Mouse (Mus musculus) G1E (cell line): ENCODE measurements around the gene Adra2c. TPM values are rescaled to one million over a fixed set of nuclear protein-coding genes. Genes with fewer than 3 reads are reported as not detected.
A peak's percentile ranks its signal among the peaks of the same experiment; 100 is the strongest.

Experiments
- ATAC-seq: 2 replicates; pipeline ENCODE4 v1.8.0; 2016; ENCODE audit warnings: mild to moderate bottlenecking; ENCODE audit not compliant: insufficient number of reproducible peaks, poor library complexity, low FRiP score, severe bottlenecking; ENCODE audit errors: extremely low read depth
- DNase-seq: peaks from one replicate; pipeline ENCODE4 v3.0.0; 2012; ENCODE audit warnings: low spot score
- H3K27me3 ChIP-seq: 2 replicates; pipeline ENCODE4 v1.6.1; 2012; ENCODE audit warnings: mild to moderate bottlenecking, low read length, inconsistent platforms; ENCODE audit not compliant: insufficient read depth
- H3K36me3 ChIP-seq: replicated peaks from 2 replicates; pipeline ENCODE3; 2012; ENCODE audit warnings: mild to moderate bottlenecking, inconsistent platforms
- H3K4me1 ChIP-seq: 2 replicates; pipeline ENCODE4 v1.6.1; 2012; ENCODE audit warnings: low read depth, low read length, inconsistent platforms, mixed read lengths; ENCODE audit not compliant: insufficient read depth
- H3K4me3 ChIP-seq: 2 replicates; pipeline ENCODE4 v1.5.1; 2012; ENCODE audit warnings: low read depth, mild to moderate bottlenecking, inconsistent platforms, low read length, moderate library complexity, mixed read lengths
- H3K9me3 ChIP-seq: replicated peaks from 2 replicates; pipeline ENCODE4 v1.6.1; 2012; ENCODE audit warnings: inconsistent platforms
- CTCF ChIP-seq: IDR thresholded peaks from 2 replicates; pipeline ENCODE4 v1.5.1; 2012; ENCODE audit warnings: low read depth, low read length, inconsistent platforms, mixed read lengths
- GATA1 ChIP-seq: IDR thresholded peaks from 2 replicates; pipeline ENCODE4 v1.6.1; 2012; ENCODE audit warnings: borderline replicate concordance, low read length, inconsistent platforms, mixed read lengths
- GATA2 ChIP-seq: IDR thresholded peaks from 2 replicates; pipeline ENCODE4 v1.6.1; 2012; ENCODE audit warnings: low read depth, low read length, inconsistent platforms, borderline replicate concordance
- POLR2AphosphoS5 ChIP-seq: IDR thresholded peaks from 2 replicates; pipeline ENCODE4 v1.6.1; 2012; ENCODE audit warnings: low read depth, low read length, inconsistent platforms; ENCODE audit not compliant: insufficient replicate concordance
- TAL1 ChIP-seq: conservative IDR thresholded peaks from 2 replicates; pipeline ENCODE4 v1.6.1; 2012; ENCODE audit warnings: low read depth, low read length, inconsistent platforms, mixed read lengths
- polyA plus RNA-seq: library from polyadenylated mRNA; stranded (reverse); fragments of >175 nt; gene quantifications from 2 replicates; pipeline ENCODE4 v1.2.3, GENCODE M21; 2012
- total RNA-seq, 2 experiments: library from RNA; stranded (forward) in 1 of 2; stranded (reverse) in 1 of 2; fragments of 200-1000 nt in 1 of 2; fragments of >200 nt in 1 of 2; fragmentation: Nextera tagmentation in 1 of 2; gene quantifications; 2 replicates each; pipeline ENCODE4 v1.2.3; 2014 to 2017

The Adra2c gene
- total and polyA plus RNA-seq, 3 experiments: 0.05 TPM; not detected in 2

GRCm38 (mm10) chr5:35280002-35280782 is 2.1 kb downstream of the Adra2c start:
- DNase-seq (no peak), ATAC-seq (no peak)
- peaks cover 25% of the 10 kb centered on the region for H3K9me3 ChIP-seq
- no peak for TF ChIP-seq POLR2AphosphoS5
- no peak for TF ChIP-seq GATA2
- TF ChIP-seq CTCF: no peak
- no peak for TF ChIP-seq TAL1
- TF ChIP-seq GATA1: no peak
- H3K4me1 ChIP-seq: no peaks in the 10 kb centered on the region; the same call in 1 of the 2 replicates
- no peaks in the 10 kb centered on the region for H3K36me3 ChIP-seq
- peak overlapping the region; percentile 46 for H3K4me3 ChIP-seq
- peaks cover 3% of the 10 kb centered on the region; the same call in 1 of the 2 replicates for H3K27me3 ChIP-seq

- Histone ChIP-seq H3K4me3 (peak overlapping the region; percentile 46; the same call in 1 of the 2 replicates), H3K27me3 (peaks cover 3% of the 10 kb centered on the region; the same call in 1 of the 2 replicates), H3K9me3 (peaks cover 25% of the 10 kb centered on the region), H3K36me3 (no peaks in the 10 kb centered on the region), H3K4me1 (no peaks in the 10 kb centered on the region; the same call in 1 of the 2 replicates)
- TF ChIP-seq GATA2: no peak
- TF ChIP-seq GATA1: no peak
- TF ChIP-seq POLR2AphosphoS5: no peak
- no peak for TF ChIP-seq TAL1
- TF ChIP-seq CTCF: no peak
- no peak for ATAC-seq
- no peak for DNase-seq
These were observed 2.7 kb downstream of the Adra2c start for GRCm38 (mm10) chr5:35280783-35281165.

DNA sequence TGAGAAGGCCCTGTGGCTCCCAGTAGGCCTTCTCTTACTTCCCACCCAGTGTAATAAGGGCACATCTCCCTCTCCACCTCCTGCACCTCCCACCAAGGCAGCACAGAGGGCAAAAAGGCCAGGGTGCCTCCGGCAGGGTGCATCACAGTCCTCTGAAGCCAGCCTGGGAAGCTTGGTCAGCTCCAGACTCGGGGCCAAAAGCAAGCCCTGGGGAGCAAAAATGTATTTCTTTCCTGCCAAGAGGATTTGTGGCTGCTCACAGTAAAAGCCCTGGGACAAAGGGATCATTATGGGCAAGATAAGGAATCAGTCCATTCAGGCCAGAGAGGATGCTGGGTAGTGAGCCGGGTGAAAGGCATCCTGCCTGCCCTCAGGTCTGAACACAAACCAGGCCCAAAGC is 7.2 kb downstream of the Adra2c start:
- H3K4me1 ChIP-seq: no peaks in the 10 kb centered on the region; the same call in 1 of the 2 replicates
- DNase-seq (no peak), ATAC-seq (no peak)
- TF ChIP-seq TAL1 (no peak), GATA1 (no peak), POLR2AphosphoS5 (no peak), GATA2 (no peak), CTCF (no peak)
- H3K36me3 ChIP-seq: no peaks in the 10 kb centered on the region
- no peak overlapping the region for H3K4me3 ChIP-seq
- no peaks in the 10 kb centered on the region; the same call in 1 of the 2 replicates for H3K27me3 ChIP-seq
- H3K9me3 ChIP-seq: peaks cover 6% of the 10 kb centered on the region

DNA sequence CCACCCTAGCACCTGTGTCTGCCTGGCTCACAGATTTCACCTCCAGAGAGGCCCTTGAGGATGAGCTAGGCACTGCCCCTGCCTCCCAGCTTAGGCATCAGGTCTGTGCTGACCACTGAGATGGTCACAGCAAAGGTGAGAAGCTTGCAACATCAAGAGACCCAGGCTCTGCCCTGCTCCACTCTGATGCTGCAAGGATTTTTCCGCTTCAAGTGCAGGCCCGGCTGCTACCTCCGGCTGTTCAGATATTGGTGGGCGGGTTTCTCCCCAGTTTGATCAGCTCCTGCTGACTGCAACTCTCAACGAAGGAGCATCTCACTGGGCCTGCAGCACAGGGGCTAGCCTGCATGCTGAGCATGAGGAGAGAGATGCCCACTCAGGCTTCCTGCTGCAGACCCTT is 8.1 kb downstream of the Adra2c start:
- DNase-seq: no peak
- no peaks in the 10 kb centered on the region; the same call in 1 of the 2 replicates for H3K27me3 ChIP-seq
- H3K4me1 ChIP-seq: no peaks in the 10 kb centered on the region
- TF ChIP-seq POLR2AphosphoS5 (no peak), GATA1 (no peak), CTCF (no peak), GATA2 (no peak), TAL1 (no peak)
- H3K36me3 ChIP-seq: no peaks in the 10 kb centered on the region
- no peaks in the 10 kb centered on the region; the same call in 1 of the 2 replicates for H3K9me3 ChIP-seq
- H3K4me3 ChIP-seq: no peak overlapping the region
- no peak for ATAC-seq

- H3K4me3 ChIP-seq: no peak overlapping the region
- H3K36me3 ChIP-seq: no peaks in the 10 kb centered on the region
- DNase-seq (no peak), ATAC-seq (no peak)
- no peaks in the 10 kb centered on the region for H3K9me3 ChIP-seq
- no peaks in the 10 kb centered on the region for H3K4me1 ChIP-seq
- no peak for TF ChIP-seq CTCF
- TF ChIP-seq POLR2AphosphoS5: no peak
- TF ChIP-seq GATA1: no peak
- no peak for TF ChIP-seq TAL1
- no peak for TF ChIP-seq GATA2
- no peaks in the 10 kb centered on the region; the same call in 1 of the 2 replicates for H3K27me3 ChIP-seq
These were observed 21.5 kb downstream of the Adra2c start for GRCm38 (mm10) chr5:35299621-35300020.

GRCm38 (mm10) chr5:35304191-35304590 is 26.1 kb downstream of the Adra2c start:
- no peaks in the 10 kb centered on the region for H3K4me1 ChIP-seq

More at GRCm38 (mm10) chr5:35304191-35304590, 26.1 kb downstream of the Adra2c start:
- no peak for TF ChIP-seq GATA1
- Histone ChIP-seq H3K4me3 (no peak overlapping the region), H3K36me3 (no peaks in the 10 kb centered on the region), H3K27me3 (no peaks in the 10 kb centered on the region), H3K9me3 (no peaks in the 10 kb centered on the region)
- ATAC-seq: no peak
- DNase-seq: no peak
